In the genomic region with DNA sequence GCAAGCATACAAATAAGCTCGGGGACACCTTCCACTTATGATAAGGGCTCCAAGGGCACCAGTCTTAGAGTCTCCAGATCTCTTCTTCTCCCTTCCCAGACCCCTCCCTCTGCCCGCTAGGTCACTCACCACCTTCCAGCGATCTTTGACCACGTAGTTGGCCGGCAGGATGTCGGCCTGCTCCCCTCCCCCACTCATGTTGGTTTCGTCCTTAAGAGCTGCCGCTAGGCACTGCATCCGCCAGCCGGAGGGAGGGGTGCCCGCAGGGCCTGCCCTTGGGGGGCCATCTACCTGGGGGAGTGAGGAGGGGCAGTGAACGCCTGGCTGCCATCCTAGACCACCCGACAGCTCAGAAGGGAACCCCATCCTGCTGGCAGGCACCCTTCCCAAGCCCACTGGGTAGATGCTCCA, we compare ENCODE assay signal across 7 mouse cellular contexts. TPM values are rescaled to one million over a fixed set of nuclear protein-coding genes. Genes with fewer than 3 reads are reported as not detected.
DNase-seq lines count a peak whose midpoint lies in the region; ATAC-seq and TF ChIP-seq lines count a peak whose summit lies in the region.

No protein-coding gene starts in this region.

- peak overlapping the region; percentile 52 for H3K4me3 ChIP-seq in testis, adult 2 months (ENCODE audit: control insufficient read depth, low read depth, low read length)
- H3K4me3 ChIP-seq in hindbrain, embryonic 15.5 days: peak overlapping the region; percentile 40
- H3K4me3 ChIP-seq in limb, embryonic 15.5 days: peak overlapping the region; percentile 23

- no peaks in the 10 kb centered on the region for H3K9me3 ChIP-seq in hindbrain, embryonic 15.5 days
- no peaks in the 10 kb centered on the region for H3K9me3 ChIP-seq in limb, embryonic 15.5 days

- TF ChIP-seq POLR2A in testis, adult 2 months (IDR thresholded peaks at IDR 0.05; ENCODE audit: control insufficient read depth, low read depth, low read length): no peak

- peaks cover 19% of the 10 kb centered on the region for H3K4me1 ChIP-seq in testis, adult 2 months (ENCODE audit: control insufficient read depth, insufficient read depth, low read length)
- H3K4me1 ChIP-seq in hindbrain, embryonic 15.5 days (replicated peaks): peaks cover 42% of the 10 kb centered on the region
- H3K4me1 ChIP-seq in limb, embryonic 15.5 days: peaks cover 15% of the 10 kb centered on the region

- peak overlapping the region; percentile 47 for H3K9ac ChIP-seq in hindbrain, embryonic 15.5 days
- no peak overlapping the region for H3K9ac ChIP-seq in limb, embryonic 15.5 days

- no peak for TF ChIP-seq CTCF in testis, adult 2 months (IDR thresholded peaks at IDR 0.05; ENCODE audit: control insufficient read depth, insufficient read depth, insufficient replicate concordance, low read depth, low read length)

- 0 out of 2 replicates have a peak, but pooled peaks have one; percentile 2 for ATAC-seq in hindbrain, embryonic 15.5 days (ENCODE audit: low FRiP score, low read depth)
- ATAC-seq in limb, embryonic 15.5 days (ENCODE audit: insufficient number of reproducible peaks, low FRiP score, low TSS enrichment, low read depth): no peak

- no peak for DNase-seq in testis, postnatal 10 days (ENCODE audit: low spot score)
- peak; percentile 66 to 71 for DNase-seq in cerebellum, postnatal 25 days
- DNase-seq in neural tube, embryonic 10.5 days (ENCODE audit: extremely low spot score, low spot score): peak; percentile 28
- DNase-seq in layer of hippocampus, adult 18-20 months (ENCODE audit: low spot score in 2 of 2): no peak

- H3K36me3 ChIP-seq in testis, adult 2 months (ENCODE audit: control insufficient read depth, insufficient read depth, low read length): no peaks in the 10 kb centered on the region
- peaks cover 13% of the 10 kb centered on the region; the same call in 1 of the 2 replicates for H3K36me3 ChIP-seq in hindbrain, embryonic 15.5 days
- no peaks in the 10 kb centered on the region for H3K36me3 ChIP-seq in limb, embryonic 15.5 days

- H3K27ac ChIP-seq in testis, adult 2 months (ENCODE audit: control insufficient read depth, insufficient read depth, low read depth, low read length): no peak overlapping the region
- H3K27ac ChIP-seq in hindbrain, embryonic 15.5 days (replicated peaks): no peak overlapping the region; the same call in 1 of the 2 replicates
- no peak overlapping the region for H3K27ac ChIP-seq in limb, embryonic 15.5 days

- no peaks in the 10 kb centered on the region for H3K27me3 ChIP-seq in testis, adult 2 months (ENCODE audit: control insufficient read depth, insufficient read depth, low read length)
- H3K27me3 ChIP-seq in hindbrain, embryonic 15.5 days: peaks cover 5% of the 10 kb centered on the region; the same call in 1 of the 2 replicates
- H3K27me3 ChIP-seq in limb, embryonic 15.5 days: peaks cover 84% of the 10 kb centered on the region

- WGBS in hindbrain, embryonic 15.5 days: 2% methylated on average over 13 of the region's 13 CpGs
- 2% methylated on average over 13 of the region's 13 CpGs for WGBS in limb, embryonic 15.5 days

- H3K4me2 ChIP-seq in hindbrain, embryonic 15.5 days: peak overlapping the region; percentile 67
- peak overlapping the region; percentile 42 for H3K4me2 ChIP-seq in limb, embryonic 15.5 days

RNA-seq across cellular contexts. Expression of a gene that starts 3.4 kb away (rescaled TPM):
- 80.7 and 92.4 TPM in 2 replicates for polyA plus RNA-seq in testis, adult 2 months (2012; rRNA removed)
- polyA plus RNA-seq in hindbrain, embryonic 15.5 days (2015; fragmentation: Nextera tagmentation; extraction: Ambion mirVana): 8.6 and 8.9 TPM in 2 replicates
- 0.02 and 0.06 TPM in 2 replicates for polyA plus RNA-seq in limb, embryonic 15.5 days (2015; fragmentation: Nextera tagmentation; extraction: Ambion mirVana)
- total RNA-seq in layer of hippocampus, adult 18-20 months (2021): 100 to 1,000 TPM; 117 to 120 TPM

RNA-seq across cellular contexts. Expression of a gene that starts 12.5 kb away (rescaled TPM):
- 8.7 and 9.4 TPM in 2 replicates for polyA plus RNA-seq in testis, adult 2 months (2012; rRNA removed)
- 21.8 and 22.4 TPM in 2 replicates for polyA plus RNA-seq in hindbrain, embryonic 15.5 days (2015; fragmentation: Nextera tagmentation; extraction: Ambion mirVana)
- polyA plus RNA-seq in limb, embryonic 15.5 days (2015; fragmentation: Nextera tagmentation; extraction: Ambion mirVana): 29.3 and 33.8 TPM in 2 replicates
- 1 to 10 TPM; 5.1 to 5.9 TPM for total RNA-seq in layer of hippocampus, adult 18-20 months (2021)

RNA-seq across cellular contexts. Expression of a gene that starts 45.8 kb away (rescaled TPM):
- 1.3 and 1.5 TPM in 2 replicates for polyA plus RNA-seq in testis, adult 2 months (2012; rRNA removed)
- 0.10 TPM in 1 of 2 replicates, not detected in the other for polyA plus RNA-seq in hindbrain, embryonic 15.5 days (2015; fragmentation: Nextera tagmentation; extraction: Ambion mirVana)
- not detected in 2 replicates for polyA plus RNA-seq in limb, embryonic 15.5 days (2015; fragmentation: Nextera tagmentation; extraction: Ambion mirVana)
- total RNA-seq in layer of hippocampus, adult 18-20 months (2021): under 1 TPM in 1 of 2 experiments, not detected in 1; 0.43 TPM

RNA-seq across cellular contexts. Expression of a gene that starts 55.3 kb away (rescaled TPM):
- polyA plus RNA-seq in testis, adult 2 months (2012; rRNA removed): 7.4 and 8.5 TPM in 2 replicates
- 2.8 and 3.0 TPM in 2 replicates for polyA plus RNA-seq in hindbrain, embryonic 15.5 days (2015; fragmentation: Nextera tagmentation; extraction: Ambion mirVana)
- polyA plus RNA-seq in limb, embryonic 15.5 days (2015; fragmentation: Nextera tagmentation; extraction: Ambion mirVana): 1.8 and 2.0 TPM in 2 replicates
- 1 to 10 TPM; 4.7 to 4.8 TPM for total RNA-seq in layer of hippocampus, adult 18-20 months (2021)

Comparison
In these comparisons a context has a peak if more than half of its experiments do, and no peak if none do; other contexts are left out.
1. DNase-seq: peak in cerebellum, postnatal 25 days (2 of 2) and neural tube, embryonic 10.5 days (single experiment); none in testis, postnatal 10 days (single experiment) and layer of hippocampus, adult 18-20 months (0 of 2).
2. Peak in every context shown above with its lines, with median percentiles within 50 percentile points of each other: H3K4me3 ChIP-seq.